Mouse (Mus musculus) B cell, adult 67 days (primary cell): ENCODE results near the gene Cacna1b. TPM values are rescaled to one million over a fixed set of nuclear protein-coding genes. Genes with fewer than 3 reads are reported as not detected.

Experiments
- total RNA-seq, 2 experiments: library from RNA; stranded (reverse); gene quantifications; 4 replicates each; pipeline ENCODE4 v1.2.4; 2023

Cacna1b gene
- total RNA-seq, result under 1 TPM in 1 of 2 experiments, not detected in 1; 0.62 TPM

GRCm38 (mm10) chr2:24763115-24763557, at the start of gene Cacna1b:
TSS of gene Cacna1b (minus strand) at chr2:24763152.

Other genes starting within 250 kb of the Cacna1b start
- 100 to 1,000 TPM; 120 to 122 TPM for gene Ehmt1, start 156.5 kb upstream of the Cacna1b start, total RNA-seq
- gene Arrdc1, start 172.1 kb upstream of the Cacna1b start, total RNA-seq, result 100 to 1,000 TPM; 152 to 161 TPM
- gene Zmynd19, start 186.6 kb upstream of the Cacna1b start, total RNA-seq, result 10 to 100 TPM; 17.5 to 19.8 TPM
- gene Dph7, start 199.2 kb upstream of the Cacna1b start, total RNA-seq, result 10 to 100 TPM; 14.8 to 20.9 TPM
- gene Mrpl41, start 211.9 kb upstream of the Cacna1b start, total RNA-seq, result 10 to 100 TPM; 21.7 to 31.1 TPM
- 100 to 1,000 TPM; 129 to 133 TPM for gene Pnpla7, start 212.9 kb upstream of the Cacna1b start, total RNA-seq